Comparison of ENCODE assay signal across 1 mouse cellular context in the genomic region with DNA sequence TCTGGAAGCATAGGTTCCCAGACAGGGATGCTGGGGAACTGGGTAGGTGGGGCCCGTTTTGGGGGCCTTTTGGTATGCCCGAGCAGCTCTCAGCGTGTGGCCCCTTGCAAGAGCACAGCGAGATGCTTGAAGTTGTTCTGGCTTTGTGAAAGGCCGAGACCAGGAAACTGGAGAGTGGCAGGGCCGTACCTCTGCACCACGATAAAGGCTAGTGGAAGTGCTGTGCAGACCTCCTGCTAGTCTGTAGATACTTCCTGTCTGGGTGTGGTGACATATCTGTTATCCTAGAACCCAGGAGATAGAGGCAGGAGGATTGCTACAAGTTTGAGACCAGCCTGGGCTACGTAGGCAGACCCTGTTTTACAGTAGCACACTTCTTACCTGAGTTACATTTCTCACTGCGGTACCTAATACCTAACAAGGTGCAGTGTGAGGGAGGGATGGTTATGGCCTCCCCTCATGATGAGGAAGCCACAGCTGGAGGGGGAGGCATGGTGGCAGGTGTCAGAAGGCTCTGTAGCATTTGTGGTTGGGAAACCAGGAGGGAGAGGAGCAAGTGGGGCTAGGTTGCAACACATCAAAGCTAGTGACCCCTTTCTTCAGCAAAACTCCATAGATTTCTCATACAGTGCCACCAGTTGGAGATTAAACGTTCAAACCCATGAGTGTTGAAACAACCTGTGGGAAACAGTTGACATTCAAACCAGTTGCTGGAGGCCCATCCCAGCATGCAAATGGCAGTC.
TF ChIP-seq lines count a peak whose summit lies in the region.

No protein-coding gene starts in this region.

TF ChIP-seq in MEL, 35 proteins besides CTCF, POLR2A, EP300 and RAD21:
- TF ChIP-seq POLR2AphosphoS2 (IDR thresholded peaks at IDR 0.05; ENCODE audit: low read length) (no peak), TBP (IDR thresholded peaks at IDR 0.05; ENCODE audit: low read depth, low read length) (no peak), TAL1 (IDR thresholded peaks at IDR 0.05; ENCODE audit: low read length) (peak; percentile 47), BHLHE40 (IDR thresholded peaks at IDR 0.05; ENCODE audit: borderline replicate concordance, low read depth, low read length) (no peak), GATA1 (IDR thresholded peaks at IDR 0.05; ENCODE audit: low read depth, low read length) (peak; percentile 46), USF2 (IDR thresholded peaks at IDR 0.05; ENCODE audit: borderline replicate concordance in 1 of 2, insufficient read depth in 1 of 2, low read depth in 1 of 2, low read length in 2 of 2) (no peak), MAX (IDR thresholded peaks at IDR 0.05; ENCODE audit: low read length) (no peak)
